Mouse (Mus musculus) myocyte (in vitro differentiated cells): Measurements from ENCODE around the gene Ap5z1. TPM values are rescaled to one million over a fixed set of nuclear protein-coding genes. Genes with fewer than 3 reads are reported as not detected.

Experiments
- H3K27me3 ChIP-seq: one replicate; pipeline ENCODE4 v1.6.1; 2011; ENCODE audit not compliant: control insufficient read depth, insufficient read depth, insufficient read length
- H3K36me3 ChIP-seq: one replicate; pipeline ENCODE4 v1.6.1; 2011; ENCODE audit not compliant: control insufficient read depth, insufficient read depth
- H3K4me2 ChIP-seq: one replicate; pipeline ENCODE4 v1.6.1; 2011; ENCODE audit warnings: low read depth, control low read depth
- H3K4me3 ChIP-seq: one replicate; pipeline ENCODE4 v1.5.1; 2011; ENCODE audit warnings: mild to moderate bottlenecking, control low read depth, moderate library complexity
- H3K79me2 ChIP-seq: one replicate; pipeline ENCODE4 v1.6.1; 2011; ENCODE audit not compliant: control insufficient read depth, insufficient read depth
- H3ac ChIP-seq: one replicate; pipeline ENCODE4 v1.6.1; 2011; ENCODE audit not compliant: control insufficient read depth, insufficient read length
- CEBPB ChIP-seq: IDR thresholded peaks from 2 replicates; pipeline ENCODE4 v1.6.1; 2011; ENCODE audit warnings: mild to moderate bottlenecking, moderate library complexity; ENCODE audit not compliant: poor library complexity, insufficient read depth, severe bottlenecking
- E2F4 ChIP-seq: IDR thresholded peaks from one replicate; pipeline ENCODE4 v1.6.1; 2011; ENCODE audit warnings: mild to moderate bottlenecking, control low read depth, moderate library complexity; ENCODE audit not compliant: insufficient read depth
- MAX ChIP-seq: IDR thresholded peaks from one replicate; pipeline ENCODE4 v1.6.1; 2011; ENCODE audit warnings: low read depth, mild to moderate bottlenecking, control low read depth
- MYOD1 ChIP-seq, 3 experiments: IDR thresholded peaks; one replicate each; pipeline ENCODE4 v1.6.1; 2011; ENCODE audit warnings: control low read depth in 2 of 3, low read depth in 2 of 3, mild to moderate bottlenecking in 2 of 3, moderate library complexity in 1 of 3; ENCODE audit not compliant: insufficient read length in 2 of 3, control insufficient read depth in 1 of 3
- MYOG ChIP-seq, 3 experiments: IDR thresholded peaks; one replicate each; pipeline ENCODE4 v1.6.1; 2011; ENCODE audit warnings: control low read depth in 2 of 3, low read depth in 2 of 3, mild to moderate bottlenecking in 2 of 3; ENCODE audit not compliant: insufficient read length in 2 of 3, control insufficient read depth in 1 of 3, insufficient read depth in 1 of 3
- POLR2A ChIP-seq: IDR thresholded peaks from one replicate; pipeline ENCODE4 v1.6.1; 2011; ENCODE audit warnings: low read depth, mild to moderate bottlenecking, control low read depth, moderate library complexity; ENCODE audit not compliant: insufficient read length
- POLR2AphosphoS2 ChIP-seq: IDR thresholded peaks from one replicate; pipeline ENCODE4 v1.6.1; 2011; ENCODE audit warnings: low read depth, control low read depth; ENCODE audit not compliant: insufficient read length
- REST ChIP-seq: IDR thresholded peaks from one replicate; pipeline ENCODE4 v1.6.1; 2011; ENCODE audit warnings: mild to moderate bottlenecking, control low read depth, moderate library complexity; ENCODE audit not compliant: insufficient read depth, insufficient read length
- SRF ChIP-seq: IDR thresholded peaks from one replicate; pipeline ENCODE4 v1.6.1; 2011; ENCODE audit warnings: low read depth; ENCODE audit not compliant: control insufficient read depth, insufficient read length
- TCF12 ChIP-seq: IDR thresholded peaks from one replicate; pipeline ENCODE4 v1.6.1; 2011; ENCODE audit warnings: mild to moderate bottlenecking, control low read depth; ENCODE audit not compliant: poor library complexity, insufficient read depth, severe bottlenecking
- TCF3 ChIP-seq: IDR thresholded peaks from one replicate; pipeline ENCODE4 v1.6.1; 2011; ENCODE audit warnings: low read depth, control low read depth; ENCODE audit not compliant: insufficient read length
- USF1 ChIP-seq: IDR thresholded peaks from one replicate; pipeline ENCODE4 v1.6.1; 2011; ENCODE audit warnings: low read depth, mild to moderate bottlenecking, control low read depth, moderate library complexity
- polyA plus RNA-seq: library from polyadenylated mRNA; unstranded; fragments of >200 nt; fragmentation: generic; extraction: Trizol; gene quantifications from one replicate; pipeline ENCODE4 v1.2.1, GENCODE M21; 2012; ENCODE audit warnings: missing spikeins

The Ap5z1 gene
- polyA plus RNA-seq, 1 experiment = 9.8 TPM

- no peak for TF ChIP-seq USF1
- TF ChIP-seq E2F4 = no peak
- no peak for TF ChIP-seq MYOG (IDR thresholded peaks at IDR 0.05; ENCODE audit: control insufficient read depth in 1 of 3, insufficient read depth in 1 of 3, insufficient read length in 2 of 3, low read depth in 2 of 3)
- TF ChIP-seq MYOD1 (IDR thresholded peaks at IDR 0.05; ENCODE audit: control insufficient read depth in 1 of 3, insufficient read length in 2 of 3, low read depth in 2 of 3) = no peak
- no peak for TF ChIP-seq TCF12
- no peak for TF ChIP-seq MAX
- no peak for TF ChIP-seq POLR2A
- no peak for TF ChIP-seq SRF
- no peak for TF ChIP-seq CEBPB
- no peak for TF ChIP-seq POLR2AphosphoS2
- TF ChIP-seq TCF3 = no peak
- TF ChIP-seq REST = no peak
- Histone ChIP-seq H3K4me3 (no peak overlapping the region), H3K27me3 (no peaks in the 10 kb centered on the region), H3ac (no peak overlapping the region), H3K79me2 (peaks cover 13% of the 10 kb centered on the region), H3K36me3 (no peaks in the 10 kb centered on the region), H3K4me2 (no peak overlapping the region)
These were observed 19.8 kb upstream of the Ap5z1 start for GRCm38 (mm10) chr5:142443994-142444393.

GRCm38 (mm10) chr5:142444791-142445531, 18.8 kb upstream of the Ap5z1 start:
- H3K4me2 ChIP-seq = peak overlapping the region; percentile 3
- H3K4me3 ChIP-seq = no peak overlapping the region
- no peak overlapping the region for H3ac ChIP-seq
- H3K79me2 ChIP-seq = peaks cover 13% of the 10 kb centered on the region
- H3K27me3 ChIP-seq = no peaks in the 10 kb centered on the region
- TF ChIP-seq USF1 (no peak), MAX (no peak), CEBPB (no peak), TCF3 (no peak), POLR2A (no peak), E2F4 (no peak), MYOG (IDR thresholded peaks at IDR 0.05; ENCODE audit: control insufficient read depth in 1 of 3, insufficient read depth in 1 of 3, insufficient read length in 2 of 3, low read depth in 2 of 3) (no peak), TCF12 (no peak), MYOD1 (IDR thresholded peaks at IDR 0.05; ENCODE audit: control insufficient read depth in 1 of 3, insufficient read length in 2 of 3, low read depth in 2 of 3) (no peak), REST (no peak), SRF (no peak), POLR2AphosphoS2 (no peak)
- no peaks in the 10 kb centered on the region for H3K36me3 ChIP-seq

GRCm38 (mm10) chr5:142445709-142446108, 18.0 kb upstream of the Ap5z1 start:
- H3K79me2 ChIP-seq = peaks cover 13% of the 10 kb centered on the region
- H3ac ChIP-seq = no peak overlapping the region
- H3K27me3 ChIP-seq = no peaks in the 10 kb centered on the region
- peak overlapping the region; percentile 3 for H3K4me2 ChIP-seq
- TF ChIP-seq TCF3 (no peak), MYOG (IDR thresholded peaks at IDR 0.05; ENCODE audit: control insufficient read depth in 1 of 3, insufficient read depth in 1 of 3, insufficient read length in 2 of 3, low read depth in 2 of 3) (peak in 1 of 3 experiments; percentile 21)
- no peak overlapping the region for H3K4me3 ChIP-seq
- H3K36me3 ChIP-seq = no peaks in the 10 kb centered on the region

GRCm38 (mm10) chr5:142448076-142448475, 15.7 kb upstream of the Ap5z1 start:
- Histone ChIP-seq H3K36me3 (no peaks in the 10 kb centered on the region), H3ac (no peak overlapping the region), H3K4me2 (no peak overlapping the region), H3K27me3 (no peaks in the 10 kb centered on the region), H3K4me3 (no peak overlapping the region), H3K79me2 (peaks cover 13% of the 10 kb centered on the region)
- peak in 1 of 3 experiments; percentile 38 for TF ChIP-seq MYOD1 (IDR thresholded peaks at IDR 0.05; ENCODE audit: control insufficient read depth in 1 of 3, insufficient read length in 2 of 3, low read depth in 2 of 3)
- no peak for TF ChIP-seq E2F4
- no peak for TF ChIP-seq USF1
- peak in 1 of 3 experiments; percentile 11 for TF ChIP-seq MYOG (IDR thresholded peaks at IDR 0.05; ENCODE audit: control insufficient read depth in 1 of 3, insufficient read depth in 1 of 3, insufficient read length in 2 of 3, low read depth in 2 of 3)
- no peak for TF ChIP-seq TCF12

- peaks cover 9% of the 10 kb centered on the region for H3K79me2 ChIP-seq
- no peaks in the 10 kb centered on the region for H3K36me3 ChIP-seq
- TF ChIP-seq CEBPB (no peak), MYOG (IDR thresholded peaks at IDR 0.05; ENCODE audit: control insufficient read depth in 1 of 3, insufficient read depth in 1 of 3, insufficient read length in 2 of 3, low read depth in 2 of 3) (no peak), POLR2A (no peak), E2F4 (no peak), MYOD1 (IDR thresholded peaks at IDR 0.05; ENCODE audit: control insufficient read depth in 1 of 3, insufficient read length in 2 of 3, low read depth in 2 of 3) (no peak), USF1 (no peak), TCF3 (no peak), MAX (no peak), POLR2AphosphoS2 (no peak), REST (no peak), TCF12 (no peak), SRF (no peak)
- no peak overlapping the region for H3K4me3 ChIP-seq
- H3K4me2 ChIP-seq = no peak overlapping the region
- no peak overlapping the region for H3ac ChIP-seq
- H3K27me3 ChIP-seq = no peaks in the 10 kb centered on the region
These were observed 15.1 kb upstream of the Ap5z1 start for GRCm38 (mm10) chr5:142448623-142449022.
